Mouse (Mus musculus): Measurements from ENCODE around the gene Plxdc2.

DNA sequence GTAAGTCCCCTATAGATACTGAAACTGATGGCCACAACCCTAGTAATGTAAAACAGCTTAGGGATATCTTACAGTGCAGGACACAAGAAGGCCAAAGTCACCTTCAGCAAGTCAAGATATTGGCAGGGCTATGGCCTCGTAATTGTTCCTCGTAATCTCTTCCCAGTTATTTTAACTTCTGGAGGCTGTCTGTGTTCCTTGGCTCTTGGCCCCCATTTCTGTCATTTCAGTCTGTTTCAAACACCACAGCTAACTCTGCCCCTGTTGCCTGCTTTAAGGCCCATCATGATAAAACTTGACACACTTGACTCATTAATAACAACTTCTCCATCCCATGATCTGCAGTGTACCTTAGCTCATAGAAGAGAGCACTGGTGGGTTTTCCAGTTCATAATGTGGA is 378.3 kb downstream of the Plxdc2 start:
- TF ChIP-seq POLR2A (IDR thresholded peaks at IDR 0.05; ENCODE audit: borderline replicate concordance, control insufficient read depth, low read depth, low read length), result no peak
- no peak for TF ChIP-seq CTCF (IDR thresholded peaks at IDR 0.05; ENCODE audit: control insufficient read depth, insufficient read depth, low read length)
